Mouse (Mus musculus) embryonic facial prominence, embryonic 11.5 days (tissue): ENCODE results near the gene Commd8. TPM values are rescaled to one million over a fixed set of nuclear protein-coding genes. Genes with fewer than 3 reads are reported as not detected.

Experiments used
- ATAC-seq: fragments of 200-750 bp; cut with Nextera tagmentation; replicated peaks from 2 replicates; pipeline ENCODE4 v1.8.0; 2017; ENCODE audit warnings: low read depth; ENCODE audit not compliant: insufficient number of reproducible peaks, low FRiP score, low TSS enrichment
- DNase-seq: peaks from one replicate; pipeline ENCODE4 v3.0.0-alpha.2; 2015; ENCODE audit warnings: low spot score
- H3K27ac ChIP-seq: fragments of 300-500 bp; sonication (generic); replicated peaks from 2 replicates; pipeline ENCODE4 v1.5.1; 2014; ENCODE audit warnings: mild to moderate bottlenecking, low read depth, low read length, control low read depth
- H3K27me3 ChIP-seq: fragments of 300-500 bp; sonication (generic); 2 replicates; pipeline ENCODE4 v1.6.1; 2014; ENCODE audit warnings: mild to moderate bottlenecking, low read length, moderate library complexity, mixed read lengths; ENCODE audit not compliant: control insufficient read depth, insufficient read depth
- H3K36me3 ChIP-seq: fragments of 300-500 bp; sonication (generic); replicated peaks from 2 replicates; pipeline ENCODE4 v1.6.1; 2014; ENCODE audit warnings: low read depth, mild to moderate bottlenecking, low read length, moderate library complexity, mixed read lengths; ENCODE audit not compliant: control insufficient read depth, insufficient read depth
- H3K4me1 ChIP-seq: fragments of 300-500 bp; sonication (generic); 2 replicates; pipeline ENCODE4 v1.6.1; 2014; ENCODE audit warnings: low read length, mixed read lengths; ENCODE audit not compliant: control insufficient read depth, insufficient read depth
- H3K4me2 ChIP-seq: fragments of 300-500 bp; sonication (generic); 2 replicates; pipeline ENCODE4 v1.6.1; 2014; ENCODE audit warnings: low read depth, mild to moderate bottlenecking, control low read depth, low read length, moderate library complexity
- H3K4me3 ChIP-seq: fragments of 300-500 bp; sonication (generic); 2 replicates; pipeline ENCODE4 v1.5.1; 2014; ENCODE audit warnings: low read depth, low read length, control low read depth
- H3K9ac ChIP-seq: fragments of 300-500 bp; sonication (generic); replicated peaks from 2 replicates; pipeline ENCODE4 v1.6.1; 2014; ENCODE audit warnings: mild to moderate bottlenecking, control low read depth, low read length
- H3K9me3 ChIP-seq: fragments of 300-500 bp; sonication (generic); replicated peaks from 2 replicates; pipeline ENCODE4 v1.6.1; 2016; ENCODE audit warnings: mild to moderate bottlenecking, low read length, inconsistent platforms, mixed read lengths; ENCODE audit not compliant: control insufficient read depth
- WGBS: fragments of 180-500 bp; shearing (Covaris S2); extraction: QIAGEN DNeasy Blood & Tissue Kit; methylation state at CpG from one replicate; pipeline ENCODE4 v1.1.7; 2014; 5-methylcytosine and 5-hydroxymethylcytosine counted together
- polyA plus RNA-seq: library from polyadenylated mRNA; unstranded; fragments of >200 nt; fragmentation: Nextera tagmentation; extraction: Ambion mirVana; gene quantifications from 2 replicates; pipeline ENCODE4 v1.2.1, GENCODE M21; 2014

The Commd8 gene
- polyA plus RNA-seq, 1 experiment from 2014 or later = 218 TPM

DNA sequence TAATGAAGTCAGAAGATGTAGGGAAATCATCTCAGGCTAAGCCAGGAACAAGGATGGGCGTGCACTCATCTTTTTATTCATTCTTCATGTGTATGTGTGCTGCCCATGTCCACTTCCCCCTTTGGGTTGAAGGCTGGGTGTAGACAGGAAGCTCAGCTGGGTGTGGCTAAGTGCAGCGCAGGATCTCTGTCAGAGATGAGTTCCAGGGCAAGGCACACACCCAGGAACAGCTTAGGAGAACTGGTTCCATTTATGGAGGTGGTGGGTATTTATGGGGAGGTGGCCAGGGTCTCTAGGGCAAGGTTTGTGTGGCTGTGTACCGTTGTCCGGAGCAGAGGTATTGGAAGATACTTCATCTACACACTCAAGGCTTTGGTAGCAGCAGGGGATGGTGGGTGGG is 14.8 kb upstream of the Commd8 start:
- no peak overlapping the region for H3K4me2 ChIP-seq
- no peaks in the 10 kb centered on the region for H3K27me3 ChIP-seq
- no peak for ATAC-seq
- H3K4me3 ChIP-seq = no peak overlapping the region
- WGBS = 86% methylated on average over 4 of the region's 4 CpGs
- H3K9me3 ChIP-seq = no peaks in the 10 kb centered on the region
- H3K9ac ChIP-seq = no peak overlapping the region
- no peaks in the 10 kb centered on the region for H3K4me1 ChIP-seq
- no peaks in the 10 kb centered on the region for H3K36me3 ChIP-seq
- DNase-seq = no peak
- no peak overlapping the region for H3K27ac ChIP-seq

- H3K27ac ChIP-seq = no peak overlapping the region
- H3K4me2 ChIP-seq = no peak overlapping the region
- ATAC-seq = no peak
- no peak overlapping the region for H3K4me3 ChIP-seq
- H3K9me3 ChIP-seq = no peaks in the 10 kb centered on the region
- DNase-seq = no peak
- H3K36me3 ChIP-seq = no peaks in the 10 kb centered on the region
- no peaks in the 10 kb centered on the region for H3K4me1 ChIP-seq
- WGBS = 50% methylated on average over 1 of the region's 1 CpGs
- H3K27me3 ChIP-seq = no peaks in the 10 kb centered on the region
- no peak overlapping the region for H3K9ac ChIP-seq
Measured at GRCm38 (mm10) chr5:72181194-72181593, 13.2 kb upstream of the Commd8 start.

DNA sequence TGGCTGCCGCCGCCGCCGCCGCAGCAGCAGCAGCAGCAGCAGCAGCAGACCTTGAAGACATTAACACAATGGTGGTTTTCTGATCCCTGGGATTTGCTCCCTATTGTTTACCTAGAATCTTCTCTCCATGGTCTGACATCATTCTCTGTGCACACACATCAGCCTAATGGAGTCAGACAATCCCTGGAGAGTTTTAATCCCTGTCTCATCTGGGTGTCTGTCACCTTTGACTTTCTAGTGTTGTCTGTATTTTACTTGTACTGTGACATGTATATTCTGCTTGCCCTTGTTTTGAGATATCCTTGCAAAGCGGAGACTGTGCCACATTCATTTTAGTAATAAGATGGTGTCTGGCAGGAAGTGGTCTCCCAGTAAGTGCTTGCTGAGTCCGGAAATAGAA is 7.5 kb upstream of the Commd8 start:
- peak; percentile 62; the same call in 1 of the 2 replicates for ATAC-seq
- H3K4me1 ChIP-seq = no peaks in the 10 kb centered on the region
- H3K27ac ChIP-seq = no peak overlapping the region
- H3K4me2 ChIP-seq = 0 out of 2 replicates have a peak overlapping the region, but pooled peaks have one; percentile 3
- H3K4me3 ChIP-seq = no peak overlapping the region
- DNase-seq = peak; percentile 46
- H3K9ac ChIP-seq = no peak overlapping the region
- 30% methylated on average over 7 of the region's 7 CpGs for WGBS
- no peaks in the 10 kb centered on the region for H3K27me3 ChIP-seq
- no peaks in the 10 kb centered on the region for H3K36me3 ChIP-seq
- H3K9me3 ChIP-seq = no peaks in the 10 kb centered on the region

GRCm38 (mm10) chr5:72175050-72175449 is 7.1 kb upstream of the Commd8 start:
- H3K9ac ChIP-seq = no peak overlapping the region
- no peaks in the 10 kb centered on the region for H3K27me3 ChIP-seq
- no peak overlapping the region for H3K4me2 ChIP-seq
- no peaks in the 10 kb centered on the region for H3K4me1 ChIP-seq
- no peaks in the 10 kb centered on the region for H3K36me3 ChIP-seq
- H3K9me3 ChIP-seq = no peaks in the 10 kb centered on the region
- no peak for ATAC-seq
- 76% methylated on average over 4 of the region's 4 CpGs for WGBS
- no peak overlapping the region for H3K27ac ChIP-seq
- H3K4me3 ChIP-seq = no peak overlapping the region
- no peak for DNase-seq

DNA sequence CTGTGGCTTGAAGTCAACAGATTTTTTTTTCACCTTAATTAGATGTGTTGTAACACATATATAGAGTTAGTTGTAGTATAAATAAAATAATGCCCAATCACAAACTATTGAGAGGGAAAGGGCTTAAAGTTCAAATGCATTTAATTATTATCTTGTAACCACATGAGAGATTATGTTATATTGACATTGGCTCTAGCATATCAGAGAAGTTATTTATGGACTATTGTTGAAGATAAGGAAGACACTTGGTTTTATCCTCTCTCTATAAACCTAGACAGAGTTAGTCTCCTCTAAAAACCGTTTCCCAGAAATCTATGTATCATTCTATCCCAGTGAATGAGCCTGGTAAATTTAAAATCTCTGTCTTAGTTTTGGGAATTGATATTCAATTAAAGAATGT is 5.5 kb upstream of the Commd8 start:
- ATAC-seq (no peak), DNase-seq (no peak)
- H3K27me3 ChIP-seq = no peaks in the 10 kb centered on the region
- H3K9ac ChIP-seq = no peak overlapping the region
- H3K9me3 ChIP-seq = no peaks in the 10 kb centered on the region
- H3K4me3 ChIP-seq = no peak overlapping the region
- no peak overlapping the region for H3K27ac ChIP-seq
- WGBS = 83% methylated on average over 1 of the region's 1 CpGs
- no peaks in the 10 kb centered on the region for H3K36me3 ChIP-seq
- no peak overlapping the region for H3K4me2 ChIP-seq
- H3K4me1 ChIP-seq = no peaks in the 10 kb centered on the region

- no peak overlapping the region for H3K27ac ChIP-seq
- H3K4me3 ChIP-seq = no peak overlapping the region
- H3K36me3 ChIP-seq = no peaks in the 10 kb centered on the region
- 34% methylated on average over 3 of the region's 3 CpGs for WGBS
- H3K4me2 ChIP-seq = no peak overlapping the region
- H3K9me3 ChIP-seq = no peaks in the 10 kb centered on the region
- H3K27me3 ChIP-seq = no peaks in the 10 kb centered on the region
- ATAC-seq (no peak), DNase-seq (peak; percentile 75)
- no peak overlapping the region for H3K9ac ChIP-seq
- no peaks in the 10 kb centered on the region for H3K4me1 ChIP-seq
Measured at GRCm38 (mm10) chr5:72172675-72173074, 4.7 kb upstream of the Commd8 start.

- Histone ChIP-seq H3K36me3 (no peaks in the 10 kb centered on the region), H3K27me3 (no peaks in the 10 kb centered on the region), H3K4me1 (no peaks in the 10 kb centered on the region), H3K27ac (no peak overlapping the region), H3K9me3 (no peaks in the 10 kb centered on the region), H3K9ac (no peak overlapping the region), H3K4me3 (no peak overlapping the region), H3K4me2 (no peak overlapping the region)
- WGBS = 70% methylated on average over 6 of the region's 6 CpGs
- ATAC-seq (no peak), DNase-seq (no peak)
Measured at GRCm38 (mm10) chr5:72170067-72170466, 2.1 kb upstream of the Commd8 start.

DNA sequence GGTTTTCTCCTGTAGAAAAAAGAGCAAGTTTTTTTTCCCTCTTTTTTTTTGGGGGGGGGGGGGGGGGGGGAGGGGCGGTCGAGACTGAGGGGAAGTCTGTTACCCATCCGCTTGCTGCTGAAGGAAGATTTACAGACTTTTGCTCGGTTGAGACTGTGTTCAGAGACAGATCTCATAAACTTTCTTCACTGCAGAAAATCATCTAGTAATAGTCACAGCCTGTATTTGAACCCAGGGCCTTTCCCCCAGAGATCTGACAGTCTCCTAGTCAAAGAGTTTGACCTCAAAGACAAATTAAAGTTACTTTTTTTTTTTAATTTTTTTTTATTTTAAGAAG is 264 bp upstream of the Commd8 start:
- Histone ChIP-seq H3K4me3 (peak overlapping the region; percentile 72; the same call in 1 of the 2 replicates), H3K4me1 (no peaks in the 10 kb centered on the region), H3K27ac (no peak overlapping the region), H3K9me3 (no peaks in the 10 kb centered on the region), H3K9ac (no peak overlapping the region; the same call in 1 of the 2 replicates), H3K4me2 (peak overlapping the region; percentile 28), H3K27me3 (no peaks in the 10 kb centered on the region), H3K36me3 (no peaks in the 10 kb centered on the region)
- peak; percentile 59; the same call in 1 of the 2 replicates for ATAC-seq
- no peak for DNase-seq
- WGBS = 0% methylated on average over 4 of the region's 4 CpGs
